7 mouse cellular contexts compared by ENCODE assay signal in genomic region chr17:24350926-24351759, GRCm38 (mm10). TPM values are rescaled to one million over a fixed set of nuclear protein-coding genes. Genes with fewer than 3 reads are reported as not detected.
A peak's percentile ranks its signal among the peaks of the same experiment; 100 is the strongest.
DNase-seq lines count a peak whose midpoint lies in the region; TF ChIP-seq lines count a peak whose summit lies in the region.

TSS of gene Abca17 (minus strand) at chr17:24351068.

- H3K79me3 ChIP-seq in C2C12 (ENCODE audit: low read depth) = no peaks in the 10 kb centered on the region

- dilution Hi-C loops in CH12.LX (cut with MboI; ENCODE audit: extremely low pct_ligation_motif_present, extremely low pct_unique_long_range_greater_than_20kb, low sequenced_read_pairs) = no loop called here

- intact Hi-C loops in heart, adult 2 months (cut with DNase I) = loop anchor here (2.0 kb wide), 1 partner anchor 178 kb away; no protein-coding TSS in a partner anchor

- in situ Hi-C loops in CH12.LX (cut with MboI; ENCODE audit: low pct_ligation_motif_present, low pct_unique_long_range_greater_than_20kb, low sequenced_read_pairs) = no loop called here

- TF ChIP-seq POLR2A in CH12.LX (IDR thresholded peaks at IDR 0.05; ENCODE audit: low read depth, low read length) = no peak
- TF ChIP-seq POLR2A in heart, adult 2 months (IDR thresholded peaks at IDR 0.05; ENCODE audit: insufficient read depth, low read depth, low read length) = no peak
- TF ChIP-seq POLR2A in kidney, adult 2 months (IDR thresholded peaks at IDR 0.05; ENCODE audit: low read depth, low read length) = no peak

- peaks cover 13% of the 10 kb centered on the region for H3K27me3 ChIP-seq in C2C12 (ENCODE audit: control insufficient read depth, insufficient read depth, insufficient read length)
- H3K27me3 ChIP-seq in CH12.LX (replicated peaks) = peaks cover 9% of the 10 kb centered on the region
- no peaks in the 10 kb centered on the region for H3K27me3 ChIP-seq in heart, adult 2 months (ENCODE audit: control insufficient read depth, insufficient read depth, low read length)
- no peaks in the 10 kb centered on the region for H3K27me3 ChIP-seq in kidney, adult 2 months (replicated peaks; ENCODE audit: control insufficient read depth, insufficient read depth, low read length)

- TF ChIP-seq RAD21 in CH12.LX (IDR thresholded peaks at IDR 0.05; ENCODE audit: low read depth, low read length) = no peak

- H3K27ac ChIP-seq in CH12.LX (ENCODE audit: insufficient read depth, low read depth) = no peak within 1 kb of the TSS
- H3K27ac ChIP-seq in heart, adult 2 months = peak within 1 kb of the TSS; percentile 89
- H3K27ac ChIP-seq in kidney, adult 2 months (ENCODE audit: insufficient read depth, low read depth, low read length) = no peak within 1 kb of the TSS

- no peaks in the 10 kb centered on the region for H3K9me3 ChIP-seq in CH12.LX (replicated peaks; ENCODE audit: low read length)

- peak within 1 kb of the TSS; percentile 62 for H3ac ChIP-seq in C2C12 (ENCODE audit: control insufficient read depth, insufficient read length, low read depth)

- no peaks in the 10 kb centered on the region for H3K36me3 ChIP-seq in C2C12 (ENCODE audit: control insufficient read depth, insufficient read depth)
- H3K36me3 ChIP-seq in CH12.LX (replicated peaks in 1 of 2; ENCODE audit: control insufficient read depth in 1 of 2, insufficient read depth in 1 of 2, low read length in 1 of 2) = no peaks in the 10 kb centered on the region
- H3K36me3 ChIP-seq in heart, adult 2 months (ENCODE audit: control insufficient read depth, insufficient read depth, low read length) = no peaks in the 10 kb centered on the region
- H3K36me3 ChIP-seq in kidney, adult 2 months (ENCODE audit: control insufficient read depth, insufficient read depth, low read length) = no peaks in the 10 kb centered on the region

- H3K79me2 ChIP-seq in C2C12 (ENCODE audit: control insufficient read depth, insufficient read depth) = no peaks in the 10 kb centered on the region
- no peaks in the 10 kb centered on the region for H3K79me2 ChIP-seq in CH12.LX (replicated peaks; ENCODE audit: control insufficient read depth, extremely low read depth, insufficient read depth, poor library complexity, severe bottlenecking)
- H3K79me2 ChIP-seq in heart, adult 2 months (replicated peaks; ENCODE audit: control insufficient read depth, insufficient read depth, low read length) = 0 out of 2 replicates have a peak, but pooled peaks cover 1% of the 10 kb centered on the region

- no peak within 1 kb of the TSS for H3K4me3 ChIP-seq in C2C12 (ENCODE audit: insufficient read depth, poor library complexity, severe bottlenecking)
- peak within 1 kb of the TSS; percentile 72 to 84 (median 73) for H3K4me3 ChIP-seq in CH12.LX (replicated peaks in 1 of 3; ENCODE audit: low read depth in 2 of 3, low read length in 2 of 3, poor library complexity in 1 of 3)
- H3K4me3 ChIP-seq in heart, adult 2 months = peak within 1 kb of the TSS; percentile 91
- peak within 1 kb of the TSS; percentile 88 for H3K4me3 ChIP-seq in kidney, adult 2 months (ENCODE audit: insufficient read depth, low read depth, low read length)

- H3K9ac ChIP-seq in CH12.LX (ENCODE audit: insufficient read depth, low read depth) = peak within 1 kb of the TSS; percentile 29; the same call in 1 of the 2 replicates
- H3K9ac ChIP-seq in heart, adult 2 months (ENCODE audit: low read depth, low read length) = peak within 1 kb of the TSS; percentile 86

- WGBS in heart, adult 2 months = 3% methylated on average over 42 of the region's 42 CpGs
- WGBS in kidney, adult 2 months = 3% methylated on average over 42 of the region's 42 CpGs

- TF ChIP-seq CTCF in C2C12 (IDR thresholded peaks at IDR 0.05; ENCODE audit: control insufficient read depth, insufficient read depth, insufficient read length) (no peak), CH12.LX (conservative IDR thresholded peaks at IDR 0.05 in 1 of 2, IDR thresholded peaks at IDR 0.05 in 1 of 2; ENCODE audit: low read depth in 2 of 2, low read length in 2 of 2) (no peak)
- TF ChIP-seq CTCF in heart, adult 2 months (IDR thresholded peaks at IDR 0.05) = no peak
- no peak for TF ChIP-seq CTCF in kidney, adult 2 months (conservative IDR thresholded peaks at IDR 0.05; ENCODE audit: insufficient read depth, insufficient read length, low read depth, low read length)

- peak; percentile 66 for DNase-seq in CH12.LX (ENCODE audit: extremely low read depth)
- peak; percentile 57 for DNase-seq in cerebellum, adult 9-11 months
- DNase-seq in heart, adult 2 months = peak; percentile 27 to 40
- peak; percentile 43 for DNase-seq in kidney, adult 2 months
- DNase-seq in lung, postnatal 10 days = peak; percentile 40
- DNase-seq in spleen, postnatal 14 days (ENCODE audit: low spot score in 2 of 2) = peak; percentile 14 to 32

- peaks cover 4 to 50% of the 10 kb centered on the region in 2 experiments; a peak in 3 of 4 replicates for H3K4me1 ChIP-seq in CH12.LX (ENCODE audit: control insufficient read depth in 1 of 2, insufficient read depth in 2 of 2)
- H3K4me1 ChIP-seq in heart, adult 2 months (ENCODE audit: control insufficient read depth, insufficient read depth, low read length) = peaks cover 7% of the 10 kb centered on the region
- H3K4me1 ChIP-seq in kidney, adult 2 months (ENCODE audit: control insufficient read depth, insufficient read depth, low read length) = peaks cover 28% of the 10 kb centered on the region

- TF ChIP-seq EP300 in CH12.LX (IDR thresholded peaks at IDR 0.05; ENCODE audit: low read length) = no peak
- TF ChIP-seq EP300 in heart, adult 2 months (IDR thresholded peaks at IDR 0.05; ENCODE audit: insufficient read depth, low read depth, low read length) = no peak

- peak within 1 kb of the TSS; percentile 76 for H3K4me2 ChIP-seq in CH12.LX (ENCODE audit: insufficient read depth, low read depth, poor library complexity, severe bottlenecking)

TF ChIP-seq in C2C12, 6 proteins besides CTCF, POLR2A, EP300 and RAD21:
- TF ChIP-seq USF1 (IDR thresholded peaks at IDR 0.05; ENCODE audit: low read depth) = no peak
- no peak for TF ChIP-seq MYOG (IDR thresholded peaks at IDR 0.05; ENCODE audit: control insufficient read depth, extremely low read depth, insufficient read length)
- no peak for TF ChIP-seq MYOD1 (IDR thresholded peaks at IDR 0.05; ENCODE audit: control insufficient read depth, insufficient read length, low read depth)
- TF ChIP-seq CEBPB (IDR thresholded peaks at IDR 0.05; ENCODE audit: low read depth) = no peak
- no peak for TF ChIP-seq FOSL1 (IDR thresholded peaks at IDR 0.05; ENCODE audit: insufficient read depth, low read length, poor library complexity, severe bottlenecking)
- TF ChIP-seq MAX (IDR thresholded peaks at IDR 0.05) = no peak

TF ChIP-seq in CH12.LX, 34 proteins besides CTCF, POLR2A, EP300 and RAD21:
- TF ChIP-seq KAT2A (IDR thresholded peaks at IDR 0.05; ENCODE audit: insufficient replicate concordance, low read length) (no peak), MAFK (IDR thresholded peaks at IDR 0.05; ENCODE audit: insufficient replicate concordance, low read length) (peak; percentile 50; the same call in 1 of the 2 replicates)

RNA-seq across cellular contexts. Expression of gene Abca17, which starts in this region (rescaled TPM):
- polyA plus RNA-seq in C2C12 (2012; fragmentation: generic; extraction: Trizol) (not detected), CH12.LX (2012; ENCODE audit: insufficient read length, low read depth) (not detected in 2 replicates)
- total RNA-seq in CH12.LX (2012; rRNA removed) (not detected in 2 replicates), CH12.LX (2014; rRNA removed) (0.35 TPM in 1 of 2 replicates, not detected in the other)
- total RNA-seq in heart, adult 2 months (2021) = not detected
- polyA plus RNA-seq in heart, adult 2 months (2012; rRNA removed) = not detected in 2 replicates
- polyA plus RNA-seq in kidney, adult 2 months (2012; rRNA removed) = 0.16 and 0.31 TPM in 2 replicates

Comparison
In these comparisons a context has a peak if more than half of its experiments do, and no peak if none do; other contexts are left out.
1. Peak in DNase-seq, H3K4me3 ChIP-seq, H3K9ac ChIP-seq and H3K4me2 ChIP-seq in CH12.LX; RNA of the gene not detected or under 1 TPM.
2. Peak in DNase-seq, H3K4me3 ChIP-seq, H3K27ac ChIP-seq and H3K9ac ChIP-seq in heart, adult 2 months; RNA of the gene not detected or under 1 TPM.
3. Peak in DNase-seq and H3K4me3 ChIP-seq in kidney, adult 2 months; RNA of the gene not detected or under 1 TPM.